33 mouse cellular contexts compared by ENCODE assay signal in the genomic region with DNA sequence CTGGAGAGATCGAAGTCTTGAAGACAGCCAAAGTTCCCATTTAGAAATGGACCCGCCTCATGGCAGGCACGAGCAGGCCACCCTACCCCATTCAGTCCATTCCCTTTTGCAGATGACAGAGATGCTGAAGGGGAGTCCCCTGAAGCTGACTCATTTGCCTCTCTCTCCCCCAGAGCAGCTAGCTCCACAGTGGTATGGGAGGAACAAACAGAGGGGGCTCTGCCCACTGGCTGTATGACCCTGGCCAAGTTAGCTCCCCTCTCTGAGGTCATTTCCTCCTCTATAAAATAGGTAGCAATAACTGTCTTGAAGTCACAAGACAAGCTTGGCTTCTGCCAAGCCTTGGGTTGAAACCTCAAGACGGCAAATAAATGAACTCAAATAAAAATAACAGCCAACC. TPM values are rescaled to one million over a fixed set of nuclear protein-coding genes. Genes with fewer than 3 reads are reported as not detected.
DNase-seq lines count a peak whose midpoint lies in the region; ATAC-seq and TF ChIP-seq lines count a peak whose summit lies in the region.
"Had no signal": no experiment of that assay in that cellular context is flagged by ENCODE, and none has a peak within 500 bp of the region (broad histone marks: within the 10 kb centered on the region; RNA-seq: fewer than 3 reads in every experiment).

No protein-coding gene starts in this region.

- no peaks in the 10 kb centered on the region for H3K27me3 ChIP-seq in liver, embryonic 12.5 days (replicated peaks)
- no peaks in the 10 kb centered on the region for H3K27me3 ChIP-seq in liver, postnatal 0 days (ENCODE audit: insufficient read depth, low read length)
- H3K27me3 ChIP-seq: embryonic facial prominence, embryonic 13.5 days; forebrain, embryonic 15.5 days; liver, embryonic 15.5 days; lung, embryonic 15.5 days; neural tube, embryonic 13.5 days had no signal

- no peak overlapping the region for H3K4me2 ChIP-seq in liver, embryonic 12.5 days
- H3K4me2 ChIP-seq in liver, postnatal 0 days (ENCODE audit: low read depth, low read length): no peak overlapping the region
- H3K4me2 ChIP-seq: embryonic facial prominence, embryonic 13.5 days; forebrain, embryonic 15.5 days; liver, embryonic 15.5 days; lung, embryonic 15.5 days; midbrain, embryonic 12.5 days; neural tube, embryonic 13.5 days had no signal

- 93% methylated on average over 4 of the region's 4 CpGs for WGBS in liver, embryonic 12.5 days (ENCODE audit: insufficient replicate concordance)
- WGBS in liver, postnatal 0 days (ENCODE audit: insufficient replicate concordance): 93% methylated on average over 4 of the region's 4 CpGs
- 92% methylated on average over 3 of the region's 4 CpGs for WGBS in macrophage (ENCODE audit: missing documents)

- no peak overlapping the region for H3K9ac ChIP-seq in liver, embryonic 12.5 days
- H3K9ac ChIP-seq in liver, postnatal 0 days (replicated peaks): no peak overlapping the region
- H3K9ac ChIP-seq: embryonic facial prominence, embryonic 13.5 days; forebrain, embryonic 15.5 days; liver, embryonic 15.5 days; lung, embryonic 15.5 days; midbrain, embryonic 12.5 days; neural tube, embryonic 13.5 days had no signal

- DNase-seq in liver, postnatal 0 days: no peak
- peak; percentile 40 to 50 for DNase-seq in B cell, adult 2 months
- DNase-seq in T-cell, adult 2 months (ENCODE audit: low spot score): peak; percentile 22
- no peak for DNase-seq in heart, postnatal 25 days (ENCODE audit: low spot score)
- DNase-seq: adrenal gland, postnatal 10 days; cerebellum, adult 11 months; cerebellum, adult 9-10 months; cerebellum, postnatal 36 days; embryo, embryonic 11 days; gastrocnemius, postnatal 10 days; heart, postnatal 14 days; kidney, adult 18-20 months; kidney, postnatal 4 days; left cerebral cortex, postnatal 4 days; thymus, postnatal 25 days had no signal

- H3K27ac ChIP-seq in liver, embryonic 12.5 days: 0 out of 2 replicates have a peak overlapping the region, but pooled peaks have one; percentile 15
- H3K27ac ChIP-seq in liver, postnatal 0 days (ENCODE audit: low read depth): no peak overlapping the region
- H3K27ac ChIP-seq in macrophage: peak overlapping the region; percentile 1; the same call in 1 of the 2 replicates
- H3K27ac ChIP-seq: embryonic facial prominence, embryonic 13.5 days; forebrain, embryonic 10.5 days; forebrain, embryonic 15.5 days; kidney, postnatal 0 days; lung, embryonic 15.5 days; midbrain, embryonic 12.5 days; neural tube, embryonic 13.5 days had no signal

- H3K4me3 ChIP-seq in liver, embryonic 12.5 days: no peak overlapping the region
- H3K4me3 ChIP-seq in liver, postnatal 0 days (ENCODE audit: low read depth, low read length): no peak overlapping the region
- no peak overlapping the region for H3K4me3 ChIP-seq in macrophage (ENCODE audit: inconsistent target)
- H3K4me3 ChIP-seq: embryonic facial prominence, embryonic 13.5 days; forebrain, embryonic 10.5 days; forebrain, embryonic 15.5 days; liver, embryonic 15.5 days; lung, embryonic 15.5 days; megakaryocyte, embryonic 14.5 days; midbrain, embryonic 12.5 days; myocyte; neural tube, embryonic 13.5 days had no signal

- peaks cover 17% of the 10 kb centered on the region; the same call in 1 of the 2 replicates for H3K79me2 ChIP-seq in macrophage (ENCODE audit: inconsistent target)

- no peaks in the 10 kb centered on the region for H3K9me3 ChIP-seq in liver, embryonic 12.5 days (replicated peaks)
- H3K9me3 ChIP-seq in liver, postnatal 0 days (ENCODE audit: low read length): no peaks in the 10 kb centered on the region
- H3K9me3 ChIP-seq: embryonic facial prominence, embryonic 13.5 days; forebrain, embryonic 10.5 days; forebrain, embryonic 15.5 days; liver, embryonic 15.5 days; lung, embryonic 15.5 days; midbrain, embryonic 12.5 days; neural tube, embryonic 13.5 days had no signal

- peaks cover 84% of the 10 kb centered on the region for H3K4me1 ChIP-seq in liver, embryonic 12.5 days
- peaks cover 56% of the 10 kb centered on the region for H3K4me1 ChIP-seq in liver, postnatal 0 days (ENCODE audit: insufficient read depth)

- no peak for ATAC-seq in liver, embryonic 12.5 days
- ATAC-seq in liver, postnatal 0 days: no peak
- no peak for ATAC-seq in megakaryocyte progenitor cell, adult 5-6 weeks (replicated peaks; ENCODE audit: poor library complexity)
- ATAC-seq: forebrain, embryonic 15.5 days; hindbrain, embryonic 16.5 days had no signal

- no peak for TF ChIP-seq EP300 in liver, postnatal 0 days (IDR thresholded peaks at IDR 0.05; ENCODE audit: low read depth)

- intact Hi-C loops in heart, postnatal 25 days (cut with DNase I): no loop called here

- peaks cover 66% of the 10 kb centered on the region for H3K36me3 ChIP-seq in liver, embryonic 12.5 days
- peaks cover 49% of the 10 kb centered on the region for H3K36me3 ChIP-seq in liver, postnatal 0 days (replicated peaks; ENCODE audit: insufficient read depth, low read length)
- H3K36me3 ChIP-seq in macrophage (ENCODE audit: inconsistent target): peaks cover 31% of the 10 kb centered on the region

- no peak for TF ChIP-seq CTCF in liver, postnatal 0 days (IDR thresholded peaks at IDR 0.05; ENCODE audit: low read depth)

RNA-seq across cellular contexts. Expression of gene Tpcn1, which starts 5.0 kb away (rescaled TPM):
- polyA plus RNA-seq in liver, embryonic 12.5 days (2016; fragmentation: Nextera tagmentation; extraction: Ambion mirVana): 24.8 and 25.4 TPM in 2 replicates
- 16.3 and 18.6 TPM in 2 replicates for polyA plus RNA-seq in liver, postnatal 0 days (2015; fragmentation: Nextera tagmentation; extraction: Ambion mirVana)
- 100 to 1,000 TPM in 9 of 26 experiments, 10 to 100 TPM in 15, 1 to 10 TPM in 2; 7.1 to 211 (median 71.2) TPM for total RNA-seq in macrophage (2018; cell fraction: chromatin; rRNA removed)
- 100 to 1,000 TPM in 8 of 26 experiments, 10 to 100 TPM in 18; 40.1 to 134 (median 75.9) TPM for total RNA-seq in macrophage (2018; cell fraction: cytosol; rRNA removed)
- 100 to 1,000 TPM in 4 of 26 experiments, 10 to 100 TPM in 22; 13.7 to 170 (median 59.2) TPM for total RNA-seq in macrophage (2018; cell fraction: nucleus; rRNA removed)
- 36.3 to 96.0 TPM (median 65.2 TPM) in 3 replicates for polyA plus RNA-seq in macrophage (2018)
- total RNA-seq in megakaryocyte progenitor cell, adult 5-6 weeks (2015): 37.0 and 38.8 TPM in 2 replicates
- total RNA-seq in megakaryocyte progenitor cell, adult 5-6 weeks (2017): 15.7 and 17.7 TPM in 2 replicates
- total RNA-seq in heart, postnatal 25 days (2021): 10 to 100 TPM; 36.0 to 37.9 TPM

RNA-seq across cellular contexts. Expression of gene Iqcd, which starts 5.3 kb away (rescaled TPM):
- 2.0 and 2.1 TPM in 2 replicates for polyA plus RNA-seq in liver, embryonic 12.5 days (2016; fragmentation: Nextera tagmentation; extraction: Ambion mirVana)
- 0.75 and 0.84 TPM in 2 replicates for polyA plus RNA-seq in liver, postnatal 0 days (2015; fragmentation: Nextera tagmentation; extraction: Ambion mirVana)
- 1 to 10 TPM in 4 of 26 experiments, under 1 TPM in 13, not detected in 9; 0.29 to 1.5 (median 0.84) TPM for total RNA-seq in macrophage (2018; cell fraction: chromatin; rRNA removed)
- under 1 TPM; 0.19 to 0.81 (median 0.41) TPM for total RNA-seq in macrophage (2018; cell fraction: cytosol; rRNA removed)
- total RNA-seq in macrophage (2018; cell fraction: nucleus; rRNA removed): 1 to 10 TPM in 1 of 26 experiments, under 1 TPM in 14, not detected in 11; 0.33 to 1.1 (median 0.64) TPM
- 0.37 to 0.52 TPM in 2 of 3 replicates, not detected in the other for polyA plus RNA-seq in macrophage (2018)
- total RNA-seq in megakaryocyte progenitor cell, adult 5-6 weeks (2015): not detected in 2 replicates
- 0.81 and 1.1 TPM in 2 replicates for total RNA-seq in megakaryocyte progenitor cell, adult 5-6 weeks (2017)
- total RNA-seq in heart, postnatal 25 days (2021): not detected
- total RNA-seq: granulocyte monocyte progenitor cell, adult 5-6 weeks had no signal

RNA-seq across cellular contexts. Expression of gene Rita1, which starts 28.9 kb away (rescaled TPM):
- polyA plus RNA-seq in liver, embryonic 12.5 days (2016; fragmentation: Nextera tagmentation; extraction: Ambion mirVana): 7.3 and 8.4 TPM in 2 replicates
- polyA plus RNA-seq in liver, postnatal 0 days (2015; fragmentation: Nextera tagmentation; extraction: Ambion mirVana): 3.1 and 3.4 TPM in 2 replicates
- total RNA-seq in macrophage (2018; cell fraction: chromatin; rRNA removed): 1 to 10 TPM in 25 of 26 experiments, under 1 TPM in 1; 0.88 to 7.9 (median 2.9) TPM
- 1 to 10 TPM in 25 of 26 experiments, under 1 TPM in 1; 0.72 to 5.7 (median 4.2) TPM for total RNA-seq in macrophage (2018; cell fraction: cytosol; rRNA removed)
- total RNA-seq in macrophage (2018; cell fraction: nucleus; rRNA removed): 10 to 100 TPM in 1 of 26 experiments, 1 to 10 TPM in 25; 1.4 to 10.7 (median 3.8) TPM
- polyA plus RNA-seq in macrophage (2018): 4.5 to 4.9 TPM (median 4.8 TPM) in 3 replicates
- total RNA-seq in megakaryocyte progenitor cell, adult 5-6 weeks (2015): 2.0 and 2.3 TPM in 2 replicates
- 4.7 and 5.8 TPM in 2 replicates for total RNA-seq in megakaryocyte progenitor cell, adult 5-6 weeks (2017)
- 10 to 100 TPM; 15.4 to 18.7 TPM for total RNA-seq in heart, postnatal 25 days (2021)

RNA-seq across cellular contexts. Expression of gene Ddx54, which starts 29.0 kb away (rescaled TPM):
- 35.0 and 36.3 TPM in 2 replicates for polyA plus RNA-seq in liver, embryonic 12.5 days (2016; fragmentation: Nextera tagmentation; extraction: Ambion mirVana)
- 14.0 and 15.1 TPM in 2 replicates for polyA plus RNA-seq in liver, postnatal 0 days (2015; fragmentation: Nextera tagmentation; extraction: Ambion mirVana)
- total RNA-seq in macrophage (2018; cell fraction: chromatin; rRNA removed): 10 to 100 TPM; 31.5 to 89.7 (median 50.6) TPM
- total RNA-seq in macrophage (2018; cell fraction: cytosol; rRNA removed): 10 to 100 TPM; 23.7 to 34.9 (median 30.4) TPM
- total RNA-seq in macrophage (2018; cell fraction: nucleus; rRNA removed): 10 to 100 TPM; 26.2 to 49.3 (median 33.7) TPM
- polyA plus RNA-seq in macrophage (2018): 21.7 to 39.1 TPM (median 25.0 TPM) in 3 replicates
- total RNA-seq in megakaryocyte progenitor cell, adult 5-6 weeks (2015): 11.8 and 13.3 TPM in 2 replicates
- total RNA-seq in megakaryocyte progenitor cell, adult 5-6 weeks (2017): 34.9 and 35.8 TPM in 2 replicates
- 10 to 100 TPM; 20.1 to 21.4 TPM for total RNA-seq in heart, postnatal 25 days (2021)

RNA-seq across cellular contexts. Expression of gene Cfap73, which starts 50.5 kb away (rescaled TPM):
- not detected in 2 replicates for polyA plus RNA-seq in liver, embryonic 12.5 days (2016; fragmentation: Nextera tagmentation; extraction: Ambion mirVana)
- polyA plus RNA-seq in liver, postnatal 0 days (2015; fragmentation: Nextera tagmentation; extraction: Ambion mirVana): not detected in 2 replicates
- total RNA-seq in macrophage (2018; cell fraction: chromatin; rRNA removed): not detected
- total RNA-seq in macrophage (2018; cell fraction: cytosol; rRNA removed): not detected
- total RNA-seq in macrophage (2018; cell fraction: nucleus; rRNA removed): not detected
- polyA plus RNA-seq in macrophage (2018): not detected in 3 replicates
- not detected in 2 replicates for total RNA-seq in megakaryocyte progenitor cell, adult 5-6 weeks (2015)
- total RNA-seq in megakaryocyte progenitor cell, adult 5-6 weeks (2017): not detected in 2 replicates
- total RNA-seq in heart, postnatal 25 days (2021): not detected
- total RNA-seq: gastrocnemius, postnatal 10 days; granulocyte monocyte progenitor cell, adult 5-6 weeks; heart, postnatal 14 days had no signal
- polyA plus RNA-seq: embryonic facial prominence, embryonic 13.5 days; forebrain, embryonic 10.5 days; heart, embryonic 14.5 days; kidney, postnatal 0 days; limb, embryonic 14.5 days; liver, embryonic 15.5 days; midbrain, embryonic 12.5 days; myocyte; neural tube, embryonic 13.5 days; stomach, embryonic 16.5 days had no signal

Comparison
In these comparisons a context has a peak if more than half of its experiments do, and no peak if none do; other contexts are left out.
1. DNase-seq: peak in B cell, adult 2 months (2 of 2) and T-cell, adult 2 months (single experiment); none in liver, postnatal 0 days (single experiment) and heart, postnatal 25 days (single experiment).